Mouse (Mus musculus) embryonic facial prominence, embryonic 14.5 days (tissue): ENCODE data around the gene Hexim1. TPM values are rescaled to one million over a fixed set of nuclear protein-coding genes. Genes with fewer than 3 reads are reported as not detected.

Source experiments
- ATAC-seq: fragments of 200-750 bp; cut with Nextera tagmentation; 2 replicates; pipeline ENCODE4 v1.8.0; 2017; ENCODE audit warnings: low read depth, moderate number of reproducible peaks, moderate TSS enrichment
- DNase-seq: peaks from one replicate; pipeline ENCODE4 v3.0.0-alpha.2; 2015; ENCODE audit warnings: low spot score
- H3K27ac ChIP-seq: fragments of 300-500 bp; sonication (generic); replicated peaks from 2 replicates; pipeline ENCODE4 v1.5.1; 2014; ENCODE audit warnings: low read depth, mild to moderate bottlenecking, low read length, moderate library complexity
- H3K27me3 ChIP-seq: fragments of 300-500 bp; sonication (generic); replicated peaks from 2 replicates; pipeline ENCODE4 v1.6.1; 2014; ENCODE audit warnings: low read length; ENCODE audit not compliant: control insufficient read depth, insufficient read depth
- H3K36me3 ChIP-seq: fragments of 300-500 bp; sonication (generic); 2 replicates; pipeline ENCODE4 v1.6.1; 2014; ENCODE audit warnings: low read length, mixed read lengths; ENCODE audit not compliant: control insufficient read depth, insufficient read depth
- H3K4me1 ChIP-seq: fragments of 300-500 bp; sonication (generic); 2 replicates; pipeline ENCODE4 v1.6.1; 2014; ENCODE audit warnings: antibody characterized with exemption, low read length; ENCODE audit not compliant: control insufficient read depth, insufficient read depth
- H3K4me2 ChIP-seq: fragments of 300-500 bp; sonication (generic); 2 replicates; pipeline ENCODE4 v1.6.1; 2014; ENCODE audit warnings: low read depth, mild to moderate bottlenecking, low read length, moderate library complexity, mixed read lengths
- H3K4me3 ChIP-seq: fragments of 300-500 bp; sonication (generic); 2 replicates; pipeline ENCODE4 v1.5.1; 2014; ENCODE audit warnings: low read depth, mild to moderate bottlenecking, low read length
- H3K9ac ChIP-seq: fragments of 300-500 bp; sonication (generic); 2 replicates; pipeline ENCODE4 v1.6.1; 2014; ENCODE audit warnings: low read depth, mild to moderate bottlenecking, low read length, moderate library complexity, mixed read lengths
- H3K9me3 ChIP-seq: fragments of 300-500 bp; sonication (generic); 2 replicates; pipeline ENCODE4 v1.6.1; 2016; ENCODE audit warnings: low read length; ENCODE audit not compliant: control insufficient read depth
- WGBS: fragments of 180-500 bp; shearing (Covaris S2); extraction: QIAGEN DNeasy Blood & Tissue Kit; methylation state at CpG from one replicate; pipeline ENCODE4 v1.1.7; 2014; 5-methylcytosine and 5-hydroxymethylcytosine counted together
- polyA plus RNA-seq: library from polyadenylated mRNA; unstranded; fragments of >200 nt; fragmentation: Nextera tagmentation; extraction: Ambion mirVana; gene quantifications from 2 replicates; pipeline ENCODE4 v1.2.1, GENCODE M21; 2014

The Hexim1 gene
- polyA plus RNA-seq, 1 experiment from 2014 or later, result 8.9 TPM

GRCm38 (mm10) chr11:103136039-103136577, 20.1 kb downstream of the Hexim1 start:
- no peaks in the 10 kb centered on the region for H3K9me3 ChIP-seq
- DNase-seq, result no peak
- WGBS, result 85% methylated on average over 8 of the region's 8 CpGs

GRCm38 (mm10) chr11:103139951-103140762, 24.1 kb downstream of the Hexim1 start:
- H3K36me3 ChIP-seq, result peaks cover 14% of the 10 kb centered on the region; the same call in 1 of the 2 replicates
- WGBS, result 73% methylated on average over 14 of the region's 14 CpGs
- H3K9me3 ChIP-seq, result no peaks in the 10 kb centered on the region
- peaks cover 23% of the 10 kb centered on the region for H3K4me1 ChIP-seq
- no peak overlapping the region for H3K4me2 ChIP-seq
- peak overlapping the region; percentile 90 for H3K27ac ChIP-seq
- H3K27me3 ChIP-seq, result no peaks in the 10 kb centered on the region
- H3K9ac ChIP-seq, result 0 out of 2 replicates have a peak overlapping the region, but pooled peaks have one; percentile 5
- no peak for DNase-seq
- H3K4me3 ChIP-seq, result no peak overlapping the region
- ATAC-seq, result no peak

More at GRCm38 (mm10) chr11:103136039-103136577, 20.1 kb downstream of the Hexim1 start:
- ATAC-seq, result no peak
- Histone ChIP-seq H3K36me3 (peaks cover 14% of the 10 kb centered on the region; the same call in 1 of the 2 replicates), H3K9ac (no peak overlapping the region), H3K4me3 (no peak overlapping the region), H3K27me3 (no peaks in the 10 kb centered on the region), H3K27ac (no peak overlapping the region), H3K4me1 (peaks cover 16% of the 10 kb centered on the region), H3K4me2 (no peak overlapping the region)

- ATAC-seq (no peak), DNase-seq (no peak)
- H3K27ac ChIP-seq, result peak overlapping the region; percentile 90
- H3K4me2 ChIP-seq, result no peak overlapping the region
- 46% methylated on average over 6 of the region's 6 CpGs for WGBS
- no peak overlapping the region for H3K4me3 ChIP-seq
- H3K9me3 ChIP-seq, result no peaks in the 10 kb centered on the region
- H3K27me3 ChIP-seq, result no peaks in the 10 kb centered on the region
- H3K9ac ChIP-seq, result peak overlapping the region; percentile 31; the same call in 1 of the 2 replicates
- H3K4me1 ChIP-seq, result peaks cover 23% of the 10 kb centered on the region
- H3K36me3 ChIP-seq, result peaks cover 14% of the 10 kb centered on the region; the same call in 1 of the 2 replicates
These were observed 24.7 kb downstream of the Hexim1 start for GRCm38 (mm10) chr11:103140763-103141100.

- H3K4me2 ChIP-seq, result no peak overlapping the region
- H3K4me3 ChIP-seq, result no peak overlapping the region
- no peak for ATAC-seq
- peaks cover 14% of the 10 kb centered on the region; the same call in 1 of the 2 replicates for H3K36me3 ChIP-seq
- peaks cover 23% of the 10 kb centered on the region for H3K4me1 ChIP-seq
- no peaks in the 10 kb centered on the region for H3K9me3 ChIP-seq
- H3K27me3 ChIP-seq, result no peaks in the 10 kb centered on the region
- 17% methylated on average over 10 of the region's 11 CpGs for WGBS
- peak; percentile 87 for DNase-seq
- peak overlapping the region; percentile 90 for H3K27ac ChIP-seq
- peak overlapping the region; percentile 37; the same call in 1 of the 2 replicates for H3K9ac ChIP-seq
These were observed 25.3 kb downstream of the Hexim1 start for GRCm38 (mm10) chr11:103141101-103141943.

GRCm38 (mm10) chr11:103141944-103142255, 25.9 kb downstream of the Hexim1 start:
- H3K4me2 ChIP-seq, result peak overlapping the region; percentile 55; the same call in 1 of the 2 replicates
- no peak overlapping the region for H3K4me3 ChIP-seq
- peak overlapping the region; percentile 90 for H3K27ac ChIP-seq
- 33% methylated on average over 1 of the region's 1 CpGs for WGBS
- H3K27me3 ChIP-seq, result no peaks in the 10 kb centered on the region
- ATAC-seq (no peak), DNase-seq (no peak)
- peaks cover 14% of the 10 kb centered on the region; the same call in 1 of the 2 replicates for H3K36me3 ChIP-seq
- no peaks in the 10 kb centered on the region for H3K9me3 ChIP-seq
- H3K9ac ChIP-seq, result peak overlapping the region; percentile 37; the same call in 1 of the 2 replicates
- peaks cover 23% of the 10 kb centered on the region for H3K4me1 ChIP-seq

GRCm38 (mm10) chr11:103142441-103143182, 26.6 kb downstream of the Hexim1 start:
- no peaks in the 10 kb centered on the region for H3K27me3 ChIP-seq
- no peaks in the 10 kb centered on the region for H3K9me3 ChIP-seq
- H3K4me2 ChIP-seq, result peak overlapping the region; percentile 55
- WGBS, result 23% methylated on average over 6 of the region's 8 CpGs
- peak; percentile 89 for DNase-seq
- ATAC-seq, result peak; percentile 84
- peaks cover 14% of the 10 kb centered on the region; the same call in 1 of the 2 replicates for H3K36me3 ChIP-seq
- peak overlapping the region; percentile 90 for H3K27ac ChIP-seq
- peak overlapping the region; percentile 60 for H3K9ac ChIP-seq
- H3K4me3 ChIP-seq, result peak overlapping the region; percentile 30
- H3K4me1 ChIP-seq, result peaks cover 23% of the 10 kb centered on the region

- WGBS, result 31% methylated on average over 12 of the region's 12 CpGs
- H3K27me3 ChIP-seq, result no peaks in the 10 kb centered on the region
- H3K36me3 ChIP-seq, result peaks cover under 1% of the 10 kb centered on the region; the same call in 1 of the 2 replicates
- H3K4me2 ChIP-seq, result no peak overlapping the region
- H3K9me3 ChIP-seq, result no peaks in the 10 kb centered on the region
- peak; percentile 48 for DNase-seq
- 0 out of 2 replicates have a peak overlapping the region, but pooled peaks have one; percentile 48 for H3K27ac ChIP-seq
- no peak overlapping the region for H3K4me3 ChIP-seq
- 0 out of 2 replicates have a peak, but pooled peaks have one; percentile 16 for ATAC-seq
- peaks cover 23% of the 10 kb centered on the region for H3K4me1 ChIP-seq
- H3K9ac ChIP-seq, result no peak overlapping the region
These were observed 28.6 kb downstream of the Hexim1 start for GRCm38 (mm10) chr11:103144309-103145285.
